Mouse (Mus musculus) C2C12 (cell line): ENCODE measurements at regions not wholly inside any gene's neighbourhood (a gene's known extent, or its start where the extent isn't known, plus 50 kb on each side); places are given as distances from the start of the nearest gene placed in this dataset.

Source experiments
- CTCF ChIP-seq: IDR thresholded peaks from one replicate; pipeline ENCODE4 v1.5.1; 2011; ENCODE audit not compliant: control insufficient read depth, insufficient read depth, insufficient read length
- FOSL1 ChIP-seq: IDR thresholded peaks from one replicate; pipeline ENCODE4 v1.8.0; 2011; ENCODE audit warnings: mild to moderate bottlenecking, low read length; ENCODE audit not compliant: poor library complexity, insufficient read depth, severe bottlenecking

- TF ChIP-seq FOSL1 (no peak), CTCF (no peak)
These were observed 208.8 kb downstream of the Pros1 start for GRCm38 (mm10) chr16:63062883-63063282.
